Mouse (Mus musculus): ENCODE measurements around the gene Timeless. TPM values are rescaled to one million over a fixed set of nuclear protein-coding genes. Genes with fewer than 3 reads are reported as not detected.

Gene Timeless
- polyA plus RNA-seq, 1 experiment from 2014 or later: 37.6 TPM

GRCm38 (mm10) chr10:128194551-128195461, 37.1 kb upstream of the Timeless start:
- H3K4me1 ChIP-seq (replicated peaks): peaks cover 15% of the 10 kb centered on the region
- peak overlapping the region; percentile 88 for H3K4me3 ChIP-seq
- no peaks in the 10 kb centered on the region for H3K9me3 ChIP-seq (replicated peaks)
- 1% methylated on average over 62 of the region's 79 CpGs for WGBS
- peak; percentile 89 for ATAC-seq (ENCODE audit: insufficient number of reproducible peaks, low FRiP score)
- peak overlapping the region; percentile 71 for H3K9ac ChIP-seq
- no peaks in the 10 kb centered on the region for H3K36me3 ChIP-seq
- no peak overlapping the region for H3K27ac ChIP-seq (ENCODE audit: poor library complexity, severe bottlenecking)
- H3K4me2 ChIP-seq: peak overlapping the region; percentile 100
- H3K27me3 ChIP-seq (replicated peaks): peaks cover 31% of the 10 kb centered on the region

GRCm38 (mm10) chr10:128201856-128202255, 30.0 kb upstream of the Timeless start:
- 57% methylated on average over 5 of the region's 6 CpGs for WGBS

DNA sequence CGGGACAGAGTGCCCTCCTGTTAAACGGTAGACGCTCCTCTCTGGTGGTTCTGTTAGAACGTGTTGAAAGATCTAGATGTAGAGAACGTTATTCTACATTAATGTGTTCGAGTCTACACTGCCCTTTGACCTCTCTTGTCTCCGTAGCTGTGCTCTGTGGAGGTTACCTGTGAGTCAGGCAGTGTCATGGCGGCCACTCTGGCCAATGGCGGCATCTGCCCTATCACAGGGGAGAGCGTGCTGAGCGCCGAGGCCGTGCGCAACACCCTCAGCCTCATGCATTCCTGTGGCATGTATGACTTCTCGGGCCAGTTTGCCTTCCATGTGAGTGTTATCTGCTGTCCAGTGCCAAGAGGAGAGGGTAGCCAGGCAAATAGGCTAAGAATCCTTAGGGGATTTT, 26.9 kb upstream of the Timeless start:
- Histone ChIP-seq H3K4me3 (no peak overlapping the region), H3K27me3 (replicated peaks) (no peaks in the 10 kb centered on the region; the same call in 1 of the 2 replicates), H3K27ac (ENCODE audit: poor library complexity, severe bottlenecking) (no peak overlapping the region), H3K4me1 (replicated peaks) (no peaks in the 10 kb centered on the region), H3K9ac (no peak overlapping the region), H3K4me2 (no peak overlapping the region), H3K36me3 (peaks cover 15% of the 10 kb centered on the region; the same call in 1 of the 2 replicates), H3K9me3 (replicated peaks) (no peaks in the 10 kb centered on the region)
- 86% methylated on average over 15 of the region's 15 CpGs for WGBS
- no peak for ATAC-seq (ENCODE audit: insufficient number of reproducible peaks, low FRiP score)

More at GRCm38 (mm10) chr10:128201856-128202255, 30.0 kb upstream of the Timeless start:
- Histone ChIP-seq H3K4me2 (no peak overlapping the region), H3K36me3 (peaks cover 7% of the 10 kb centered on the region; the same call in 1 of the 2 replicates), H3K9ac (no peak overlapping the region), H3K27me3 (replicated peaks) (peaks cover 8% of the 10 kb centered on the region), H3K4me1 (replicated peaks) (no peaks in the 10 kb centered on the region), H3K4me3 (no peak overlapping the region), H3K27ac (ENCODE audit: poor library complexity, severe bottlenecking) (no peak overlapping the region), H3K9me3 (replicated peaks) (no peaks in the 10 kb centered on the region)
- 0 out of 2 replicates have a peak, but pooled peaks have one; percentile 22 for ATAC-seq (ENCODE audit: insufficient number of reproducible peaks, low FRiP score)

GRCm38 (mm10) chr10:128208326-128208725, 23.5 kb upstream of the Timeless start:
- ATAC-seq (ENCODE audit: insufficient number of reproducible peaks, low FRiP score): no peak
- 92% methylated on average over 10 of the region's 10 CpGs for WGBS
- no peak overlapping the region for H3K4me3 ChIP-seq
- no peaks in the 10 kb centered on the region for H3K27me3 ChIP-seq (replicated peaks)
- no peaks in the 10 kb centered on the region for H3K9me3 ChIP-seq (replicated peaks)
- H3K9ac ChIP-seq: no peak overlapping the region
- peaks cover 12% of the 10 kb centered on the region for H3K4me1 ChIP-seq (replicated peaks)
- H3K4me2 ChIP-seq: no peak overlapping the region
- H3K27ac ChIP-seq (ENCODE audit: poor library complexity, severe bottlenecking): no peak overlapping the region
- H3K36me3 ChIP-seq: peaks cover 15% of the 10 kb centered on the region; the same call in 1 of the 2 replicates

GRCm38 (mm10) chr10:128209311-128210009, 22.4 kb upstream of the Timeless start:
- 87% methylated on average over 11 of the region's 11 CpGs for WGBS

GRCm38 (mm10) chr10:128210131-128210530, 21.7 kb upstream of the Timeless start:
- H3K4me3 ChIP-seq: peak overlapping the region; percentile 77; the same call in 1 of the 2 replicates
- peaks cover 11% of the 10 kb centered on the region; the same call in 1 of the 2 replicates for H3K27me3 ChIP-seq (replicated peaks)
- no peaks in the 10 kb centered on the region for H3K9me3 ChIP-seq (replicated peaks)
- H3K9ac ChIP-seq: peak overlapping the region; percentile 1; the same call in 1 of the 2 replicates
- H3K4me1 ChIP-seq (replicated peaks): peaks cover 12% of the 10 kb centered on the region
- H3K36me3 ChIP-seq: peaks cover 15% of the 10 kb centered on the region; the same call in 1 of the 2 replicates
- WGBS: 87% methylated on average over 2 of the region's 2 CpGs
- peak overlapping the region; percentile 97; the same call in 1 of the 2 replicates for H3K4me2 ChIP-seq
- H3K27ac ChIP-seq (ENCODE audit: poor library complexity, severe bottlenecking): no peak overlapping the region
- ATAC-seq (ENCODE audit: insufficient number of reproducible peaks, low FRiP score): no peak

More at GRCm38 (mm10) chr10:128209311-128210009, 22.4 kb upstream of the Timeless start:
- Histone ChIP-seq H3K27ac (ENCODE audit: poor library complexity, severe bottlenecking) (no peak overlapping the region), H3K36me3 (peaks cover 15% of the 10 kb centered on the region; the same call in 1 of the 2 replicates), H3K9me3 (replicated peaks) (no peaks in the 10 kb centered on the region), H3K4me1 (replicated peaks) (peaks cover 12% of the 10 kb centered on the region), H3K4me3 (no peak overlapping the region), H3K27me3 (replicated peaks) (peaks cover 6% of the 10 kb centered on the region; the same call in 1 of the 2 replicates), H3K9ac (no peak overlapping the region), H3K4me2 (no peak overlapping the region)
- no peak for ATAC-seq (ENCODE audit: insufficient number of reproducible peaks, low FRiP score)

- peak overlapping the region; percentile 80 for H3K9ac ChIP-seq
- no peak for ATAC-seq (ENCODE audit: insufficient number of reproducible peaks, low FRiP score)
- peak overlapping the region; percentile 97 for H3K4me2 ChIP-seq
- peak overlapping the region; percentile 77 for H3K4me3 ChIP-seq
- peaks cover 11% of the 10 kb centered on the region; the same call in 1 of the 2 replicates for H3K27me3 ChIP-seq (replicated peaks)
- peaks cover 15% of the 10 kb centered on the region; the same call in 1 of the 2 replicates for H3K36me3 ChIP-seq
- peaks cover 12% of the 10 kb centered on the region for H3K4me1 ChIP-seq (replicated peaks)
- 21% methylated on average over 14 of the region's 14 CpGs for WGBS
- peak overlapping the region; percentile 25; the same call in 1 of the 2 replicates for H3K27ac ChIP-seq (ENCODE audit: poor library complexity, severe bottlenecking)
- no peaks in the 10 kb centered on the region for H3K9me3 ChIP-seq (replicated peaks)
Measured at GRCm38 (mm10) chr10:128210954-128211353, 20.9 kb upstream of the Timeless start.

- peak; percentile 95 for ATAC-seq (ENCODE audit: insufficient number of reproducible peaks, low FRiP score)
- Histone ChIP-seq H3K4me2 (peak within 1 kb of the TSS; percentile 97), H3K9me3 (replicated peaks) (no peaks in the 10 kb centered on the region), H3K27ac (ENCODE audit: poor library complexity, severe bottlenecking) (peak within 1 kb of the TSS; percentile 25; the same call in 1 of the 2 replicates), H3K9ac (peak within 1 kb of the TSS; percentile 80), H3K36me3 (peaks cover 12% of the 10 kb centered on the region; the same call in 1 of the 2 replicates), H3K4me1 (replicated peaks) (peaks cover 12% of the 10 kb centered on the region), H3K27me3 (replicated peaks) (peaks cover 11% of the 10 kb centered on the region; the same call in 1 of the 2 replicates), H3K4me3 (peak within 1 kb of the TSS; percentile 77)
- WGBS: under 1% methylated on average over 30 of the region's 30 CpGs
Measured at GRCm38 (mm10) chr10:128211390-128212108, 20.3 kb upstream of the Timeless start, which contains the start of gene Spryd4. Spryd4 (minus strand) TSS chr10:128211807.

DNA sequence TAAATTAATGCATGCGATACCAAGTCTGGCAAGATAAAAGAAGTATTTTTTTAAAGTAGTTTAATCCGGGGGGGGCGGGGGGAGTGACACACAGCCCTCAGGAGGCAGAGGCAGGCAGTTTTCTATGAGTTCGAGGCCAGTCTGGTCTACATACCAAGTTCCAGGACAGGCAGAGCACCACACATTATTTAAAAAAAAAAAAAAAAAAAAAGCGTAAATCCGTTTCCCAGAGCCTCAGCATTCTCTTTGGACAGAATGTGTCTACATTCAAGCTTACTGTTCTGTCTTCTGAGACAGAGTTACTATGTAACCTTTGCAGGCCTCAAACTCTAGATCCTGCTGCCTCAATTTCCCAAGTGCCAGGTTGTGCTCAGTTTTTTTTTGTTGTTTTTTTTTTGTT, 19.7 kb upstream of the Timeless start:
- H3K4me1 ChIP-seq (replicated peaks): peaks cover 12% of the 10 kb centered on the region
- peak overlapping the region; percentile 97 for H3K4me2 ChIP-seq
- WGBS: 49% methylated on average over 6 of the region's 6 CpGs
- H3K9me3 ChIP-seq (replicated peaks): no peaks in the 10 kb centered on the region
- no peak for ATAC-seq (ENCODE audit: insufficient number of reproducible peaks, low FRiP score)
- peaks cover 11% of the 10 kb centered on the region; the same call in 1 of the 2 replicates for H3K27me3 ChIP-seq (replicated peaks)
- H3K27ac ChIP-seq (ENCODE audit: poor library complexity, severe bottlenecking): no peak overlapping the region
- H3K4me3 ChIP-seq: peak overlapping the region; percentile 77
- H3K36me3 ChIP-seq: peaks cover 8% of the 10 kb centered on the region; the same call in 1 of the 2 replicates
- H3K9ac ChIP-seq: peak overlapping the region; percentile 80; the same call in 1 of the 2 replicates

DNA sequence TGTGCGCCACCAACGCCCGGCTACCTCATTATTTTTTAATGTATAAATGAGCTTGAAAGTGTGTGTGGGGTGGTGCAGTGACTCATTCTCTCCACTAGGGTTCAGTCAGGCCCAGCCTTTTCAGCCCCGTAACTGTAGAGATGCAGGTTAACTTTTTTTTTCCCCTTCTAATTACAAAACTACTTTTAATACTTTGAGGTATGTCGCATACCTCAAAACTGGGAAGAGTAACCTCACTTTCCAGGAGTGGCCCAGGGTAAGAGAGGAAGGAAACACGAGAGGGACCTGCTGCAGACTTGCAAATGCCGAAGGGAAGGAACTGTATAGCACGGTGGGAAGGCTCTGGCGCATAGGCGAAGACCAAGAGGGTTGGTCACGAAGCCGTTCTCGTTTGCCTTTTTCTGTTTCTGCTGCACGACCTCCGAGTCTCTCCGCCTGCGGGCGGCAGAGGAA, 19.0 kb upstream of the Timeless start:
- peak overlapping the region; percentile 40 for H3K9ac ChIP-seq

More for the DNA sequence above, 19.0 kb upstream of the Timeless start:
- H3K9me3 ChIP-seq (replicated peaks): no peaks in the 10 kb centered on the region
- peak; percentile 27; the same call in 1 of the 2 replicates for ATAC-seq (ENCODE audit: insufficient number of reproducible peaks, low FRiP score)
- peak overlapping the region; percentile 70 for H3K4me2 ChIP-seq
- H3K4me3 ChIP-seq: peak overlapping the region; percentile 44
- peaks cover 11% of the 10 kb centered on the region; the same call in 1 of the 2 replicates for H3K27me3 ChIP-seq (replicated peaks)
- H3K27ac ChIP-seq (ENCODE audit: poor library complexity, severe bottlenecking): no peak overlapping the region
- WGBS: under 1% methylated on average over 18 of the region's 18 CpGs
- H3K36me3 ChIP-seq: 0 out of 2 replicates have a peak, but pooled peaks cover 5% of the 10 kb centered on the region
- H3K4me1 ChIP-seq (replicated peaks): peaks cover 12% of the 10 kb centered on the region
